Mouse (Mus musculus) 3T3-L1 (cell line): ENCODE measurements at regions not wholly inside any gene's neighbourhood (a gene's known extent, or its start where the extent isn't known, plus 50 kb on each side); places are given as distances from the start of the nearest gene placed in this dataset.
A peak's percentile ranks its signal among the peaks of the same experiment; 100 is the strongest.

Source experiments
- DNase-seq: peaks from one replicate; pipeline ENCODE4 v3.0.0-alpha.2; 2015; ENCODE audit warnings: low read depth, low spot score

GRCm38 (mm10) chr13:52702201-52702611, 119.2 kb downstream of the Syk start:
- no peak for DNase-seq

GRCm38 (mm10) chr13:52703401-52704164, 120.6 kb downstream of the Syk start:
- no peak for DNase-seq

- DNase-seq = peak; percentile 34
These were observed 121.7 kb downstream of the Syk start for GRCm38 (mm10) chr13:52704673-52705072.

GRCm38 (mm10) chr13:52709580-52709979, 126.6 kb downstream of the Syk start:
- DNase-seq = no peak

DNA sequence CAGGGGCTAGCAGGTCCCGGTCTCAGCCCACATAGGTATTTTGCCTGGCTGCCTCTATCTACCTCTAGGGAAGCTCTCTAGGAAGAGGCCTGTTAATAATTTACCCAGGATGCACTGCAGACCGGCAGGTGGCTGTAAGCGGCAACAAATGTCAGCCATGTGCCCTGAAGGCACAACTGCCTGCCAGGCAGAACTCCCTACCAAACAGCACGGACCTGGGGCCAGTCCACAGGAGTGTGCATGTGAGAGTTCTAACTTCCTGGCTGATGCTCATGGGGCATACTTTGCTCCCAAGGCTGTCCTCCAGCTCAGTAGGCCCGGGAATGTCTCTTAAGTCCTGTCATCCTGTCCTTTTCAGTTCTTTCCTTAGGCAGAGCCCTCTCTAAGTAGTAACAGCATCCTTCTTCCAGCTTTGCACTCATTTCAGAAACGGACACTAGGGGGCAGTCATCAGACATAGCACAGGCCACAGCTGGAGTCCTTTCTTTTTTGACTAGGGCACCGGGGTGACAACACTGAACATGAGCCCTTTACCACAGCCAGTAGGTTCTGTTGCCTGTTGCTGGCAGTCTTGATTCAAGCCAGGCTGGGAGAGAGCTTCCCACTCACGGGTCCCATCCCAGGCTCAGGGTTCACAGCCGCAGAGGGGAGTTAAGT, 128.9 kb downstream of the Syk start:
- peak; percentile 93 for DNase-seq

GRCm38 (mm10) chr13:52721463-52721862, 138.5 kb downstream of the Syk start:
- DNase-seq = no peak

DNA sequence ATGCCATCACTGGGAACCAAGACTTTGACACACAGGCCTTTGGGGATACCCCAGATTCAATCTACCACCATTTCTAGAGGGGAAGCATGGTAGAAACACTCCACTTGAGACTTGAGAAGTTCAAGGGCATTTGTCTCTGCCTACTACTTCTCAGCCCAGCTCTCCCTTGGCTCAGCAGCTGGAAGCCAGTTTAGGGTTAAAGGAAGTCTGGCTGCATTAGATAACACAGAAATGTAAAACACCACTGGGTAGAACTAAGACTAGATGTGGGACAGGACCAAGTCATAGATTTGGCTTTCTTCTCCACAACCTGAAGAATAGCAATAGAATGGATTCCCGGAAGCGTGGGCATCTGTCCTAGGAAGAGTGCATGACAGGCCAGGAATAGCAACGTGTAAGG, 139.7 kb downstream of the Syk start:
- DNase-seq = no peak

GRCm38 (mm10) chr13:52726043-52726442, 143.1 kb downstream of the Syk start:
- DNase-seq = no peak

GRCm38 (mm10) chr13:52726525-52726924, 143.6 kb downstream of the Syk start:
- DNase-seq = no peak

DNA sequence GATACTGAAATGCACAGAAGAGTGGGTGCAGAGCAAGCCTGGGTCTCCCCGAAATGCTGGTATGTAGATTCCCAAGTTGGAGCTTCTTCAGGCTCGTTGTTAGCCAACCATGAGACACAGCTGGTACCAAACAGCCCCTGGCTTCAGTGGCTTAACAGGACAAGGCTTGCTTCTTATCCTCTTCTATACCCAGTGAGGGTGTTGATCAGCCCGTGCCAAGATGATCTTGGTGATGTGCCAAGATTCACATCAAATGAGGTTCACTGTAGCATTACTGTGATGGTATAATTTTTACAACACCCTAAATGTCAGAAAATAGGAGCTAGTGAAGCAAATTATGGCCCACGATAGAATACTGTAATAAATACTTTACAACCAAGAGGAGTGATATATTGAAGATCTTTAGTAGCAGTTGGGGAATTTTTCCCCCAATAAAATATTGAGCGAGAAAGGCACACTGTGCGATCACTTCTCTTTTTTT, 152.5 kb downstream of the Syk start:
- no peak for DNase-seq

DNA sequence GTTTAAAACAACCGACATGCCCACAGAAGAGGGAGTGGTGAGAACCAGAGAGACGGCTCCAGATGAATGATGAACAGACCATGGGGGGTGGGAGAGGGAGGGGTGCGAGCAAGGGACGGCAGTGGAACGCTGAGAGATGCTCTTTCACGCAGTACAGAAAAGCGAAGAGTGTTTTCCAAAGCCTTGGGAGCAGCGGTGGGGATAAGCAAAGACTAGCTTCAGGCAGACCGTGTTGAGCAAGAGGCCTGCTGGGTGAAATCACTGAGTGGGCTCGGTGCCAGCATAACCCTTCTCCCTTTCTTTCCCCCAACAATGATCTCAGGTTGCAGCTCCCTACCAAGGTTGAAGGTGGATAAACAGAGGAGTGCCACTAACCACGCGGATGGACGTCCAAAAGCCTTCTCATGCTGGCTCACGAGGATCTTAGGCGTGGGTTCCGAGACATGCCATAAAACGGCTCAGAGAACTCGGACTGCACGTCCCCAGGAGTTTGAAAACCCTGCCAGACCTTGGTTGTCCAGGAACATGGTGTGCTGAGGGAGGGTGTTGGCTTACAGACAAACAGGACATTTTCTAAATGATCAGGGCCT, 153.1 kb downstream of the Syk start:
- DNase-seq = peak; percentile 14

DNA sequence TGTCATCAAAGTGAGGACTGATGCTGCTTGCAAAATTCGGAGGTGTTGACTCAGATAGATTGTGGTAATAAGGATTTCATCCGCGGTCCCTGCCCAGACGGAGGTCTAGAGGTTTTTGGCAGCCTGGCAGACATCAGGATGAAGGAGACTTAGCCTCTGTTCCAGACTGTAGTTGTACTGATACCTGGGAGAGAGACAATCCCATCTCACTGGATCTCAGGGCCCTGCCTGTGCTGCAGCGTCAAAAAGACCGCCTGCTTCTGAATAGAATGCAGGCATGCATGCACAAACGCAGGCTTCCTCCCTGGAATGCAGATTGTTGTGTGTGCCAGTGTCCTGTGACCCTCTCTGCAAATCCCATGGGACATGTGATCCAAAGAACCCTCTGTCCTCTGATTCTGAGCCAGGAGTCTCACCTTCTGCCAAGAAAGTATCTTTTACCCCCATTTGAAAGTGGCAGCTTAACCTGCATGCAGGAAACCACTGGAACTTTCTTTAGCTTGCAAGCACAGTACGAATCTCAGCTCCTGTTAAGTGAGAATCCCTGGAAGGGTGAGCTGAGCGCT, 155.2 kb downstream of the Syk start:
- no peak for DNase-seq

DNA sequence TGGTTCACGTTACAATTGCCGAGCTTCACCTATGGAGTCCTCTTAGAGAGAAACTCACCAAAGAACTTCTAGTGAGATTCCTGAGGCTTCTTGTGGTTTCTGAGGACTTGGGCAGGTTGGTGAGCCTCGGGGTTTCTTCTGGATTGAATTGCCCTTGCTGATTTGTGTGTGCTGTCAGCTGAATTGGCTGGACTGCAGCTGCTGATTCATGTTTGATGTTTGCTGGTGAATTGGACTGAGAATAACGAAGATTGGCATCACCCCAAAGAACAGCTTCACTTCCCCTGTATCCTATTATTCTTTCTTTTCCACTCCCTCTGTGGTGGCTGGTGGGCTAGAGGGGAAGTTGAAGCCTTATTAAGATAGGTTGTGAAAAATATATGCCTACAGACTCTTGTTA, 158.4 kb downstream of the Syk start:
- DNase-seq = peak; percentile 17

DNA sequence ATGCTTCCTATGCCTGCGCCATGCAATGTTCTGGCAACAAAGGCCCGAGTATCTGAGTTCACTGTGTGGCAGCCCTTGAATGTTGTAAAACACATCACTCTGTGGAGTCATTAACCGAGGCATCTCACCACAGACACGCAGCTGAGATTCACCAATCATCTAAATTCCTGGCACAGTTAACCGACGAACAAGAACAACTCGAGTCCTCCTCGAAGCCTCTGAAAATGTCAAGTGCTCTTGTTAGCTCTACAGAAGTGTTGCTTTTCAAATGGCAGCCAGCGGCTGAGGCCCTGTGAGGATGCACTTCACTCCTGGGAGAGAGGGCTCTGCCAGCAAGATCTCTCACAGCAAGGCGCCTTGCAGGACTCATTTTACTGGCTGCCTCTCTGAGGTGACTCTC, 173.0 kb downstream of the Syk start:
- DNase-seq = no peak

DNA sequence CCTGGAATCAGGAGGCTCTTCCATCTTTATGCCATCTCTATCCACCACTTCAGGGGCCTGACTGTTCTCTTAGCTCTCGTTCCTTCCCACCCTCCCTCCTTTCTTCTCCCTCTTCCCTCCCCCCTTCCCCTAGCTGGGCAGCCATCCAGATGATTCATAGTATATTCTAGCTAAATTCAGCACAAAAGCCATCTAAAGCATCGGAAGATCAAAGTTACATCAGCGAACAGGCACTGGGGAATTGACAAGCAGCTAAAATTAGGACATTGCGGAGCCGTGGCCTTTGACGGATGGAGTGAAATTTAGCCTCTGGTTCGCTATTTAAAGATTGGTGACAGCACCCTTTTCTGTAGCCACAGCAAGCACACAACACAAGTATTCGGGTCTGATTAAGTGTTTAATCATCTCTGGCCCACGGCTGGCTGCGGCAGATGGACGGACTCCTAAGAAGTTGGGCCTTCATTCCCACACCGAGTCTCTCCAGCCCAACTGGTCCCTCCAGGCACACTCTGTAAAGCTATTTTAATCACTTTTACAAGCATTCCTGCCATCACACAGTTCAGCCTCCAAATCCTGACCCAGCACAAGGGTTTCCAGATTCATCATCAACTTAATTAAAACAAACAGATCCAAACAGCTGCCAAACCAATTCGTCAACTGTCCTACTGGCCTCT, 163.8 kb downstream of the Auh start:
- peak; percentile 78 for DNase-seq

GRCm38 (mm10) chr13:52766236-52766635, 163.2 kb downstream of the Auh start:
- DNase-seq = no peak

DNA sequence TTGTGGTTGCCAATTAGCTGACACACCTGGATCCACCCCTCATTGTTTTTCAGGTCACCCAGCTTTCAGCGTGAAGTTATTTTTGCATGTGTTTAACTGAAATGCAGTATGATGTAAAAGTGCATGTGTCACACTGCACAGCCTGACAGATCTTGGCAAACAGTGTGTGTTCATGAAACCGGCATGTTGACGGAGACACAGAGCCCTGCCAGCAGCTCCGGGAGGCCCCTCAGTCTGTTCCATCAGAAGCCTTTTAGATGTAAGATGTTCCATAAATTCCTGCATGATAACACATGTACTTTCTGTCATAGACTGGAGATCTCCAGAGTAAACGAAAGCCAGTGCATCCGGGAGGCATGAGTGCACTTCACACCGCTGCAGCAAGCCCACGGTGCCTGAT, 159.5 kb downstream of the Auh start:
- DNase-seq = no peak

GRCm38 (mm10) chr13:52771518-52771917, 158.0 kb downstream of the Auh start:
- no peak for DNase-seq

- DNase-seq = no peak
These were observed 157.4 kb downstream of the Auh start for GRCm38 (mm10) chr13:52772081-52772480.

DNA sequence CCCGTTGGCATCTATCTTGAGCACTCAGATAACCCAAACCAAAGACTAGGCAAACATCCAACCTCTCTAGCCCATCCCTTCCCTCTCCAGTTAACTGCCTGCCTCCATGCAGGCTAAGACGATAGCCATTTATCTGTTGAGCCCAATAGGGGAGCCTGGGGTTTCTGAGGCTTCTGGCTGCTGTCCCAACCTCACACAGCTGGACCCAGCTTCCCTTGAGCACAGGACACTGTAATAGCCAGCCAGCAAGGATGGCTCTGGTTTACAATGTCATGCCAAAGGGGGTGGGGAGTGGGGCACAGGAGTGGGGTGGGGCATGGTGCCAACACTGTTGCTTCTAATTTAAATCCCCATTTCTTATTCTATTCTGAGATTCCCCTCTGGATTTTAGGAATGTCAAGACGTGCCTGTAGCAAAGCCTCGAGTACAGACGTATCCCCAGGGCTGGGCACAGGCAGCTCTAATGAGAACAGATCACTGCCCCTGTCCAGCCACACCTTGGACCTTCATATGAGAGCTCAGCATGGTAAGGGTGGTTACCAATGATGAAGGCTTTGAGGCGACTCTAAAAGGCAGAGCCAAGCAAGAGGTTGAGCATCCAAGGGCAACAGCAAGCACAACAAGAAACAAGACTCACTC, 152.0 kb downstream of the Auh start:
- peak; percentile 54 for DNase-seq

DNA sequence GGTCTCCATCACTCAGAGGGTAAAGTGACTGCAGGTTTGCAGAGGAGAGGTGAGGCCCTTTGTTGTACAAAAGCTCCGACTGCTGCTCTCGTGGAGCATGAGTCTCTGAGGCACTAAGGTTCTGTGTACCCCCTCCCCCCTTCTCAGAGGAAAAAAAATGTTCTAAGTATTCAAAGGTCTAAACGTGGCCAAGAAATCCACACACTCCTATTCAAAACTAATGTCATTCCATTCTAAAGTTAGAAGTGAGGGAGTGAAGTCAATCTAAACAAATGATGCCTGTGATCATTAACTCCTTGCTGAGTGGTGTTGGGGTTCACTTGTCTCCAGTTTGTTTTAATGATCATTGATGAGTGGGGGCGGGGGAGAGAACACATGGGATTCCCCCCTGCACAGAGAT, 150.6 kb downstream of the Auh start:
- DNase-seq = no peak
